Mouse (Mus musculus) granulocyte monocyte progenitor cell, adult 5-6 weeks (primary cell): Measurements from ENCODE around the gene Asxl1. TPM values are rescaled to one million over a fixed set of nuclear protein-coding genes. Genes with fewer than 3 reads are reported as not detected.

ENCODE experiments used
- ATAC-seq: replicated peaks from 2 replicates; pipeline ENCODE4 v1.8.0; 2016; ENCODE audit warnings: mild to moderate bottlenecking, moderate TSS enrichment, inconsistent platforms; ENCODE audit not compliant: poor library complexity, severe bottlenecking
- total RNA-seq, 2 experiments: library from RNA; stranded (forward) in 1 of 2; stranded (reverse) in 1 of 2; fragments of 200-712, 200-1000 nt in 1 of 2; fragments of >200 nt in 1 of 2; fragmentation: Nextera tagmentation in 1 of 2; gene quantifications; 2 replicates each; pipeline ENCODE4 v1.2.3; 2014 to 2017

Gene Asxl1
- total RNA-seq (2014; fragmentation: Nextera tagmentation): 28.1 and 48.1 TPM in 2 replicates
- total RNA-seq (2017): 19.9 and 21.2 TPM in 2 replicates

- peak; percentile 86 for ATAC-seq
Measured at GRCm38 (mm10) chr2:153345454-153346220, at the start of gene Asxl1. Gene Asxl1 (plus strand): TSS chr2:153345829.

DNA sequence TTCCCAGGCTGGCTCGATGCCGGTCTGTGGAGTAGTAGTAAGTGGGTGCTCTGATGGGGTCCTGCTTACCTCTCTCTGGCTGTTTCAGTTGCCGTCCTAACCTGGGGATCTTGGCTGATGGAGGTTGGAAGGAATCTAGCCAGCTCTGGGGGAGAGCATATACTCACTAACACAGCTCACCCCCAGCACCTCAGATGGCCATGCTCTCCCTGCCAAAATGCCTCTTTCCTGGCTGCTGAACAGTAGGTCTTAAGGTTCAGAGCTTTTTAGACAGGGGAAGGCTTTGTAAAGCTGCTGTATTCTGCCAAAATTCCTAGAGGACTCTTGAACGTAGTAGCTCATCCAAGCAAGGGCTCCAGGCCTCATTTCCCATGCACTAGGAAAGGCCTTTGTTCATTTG is 47.9 kb upstream of the Asxl1 start:
- no peak for ATAC-seq

DNA sequence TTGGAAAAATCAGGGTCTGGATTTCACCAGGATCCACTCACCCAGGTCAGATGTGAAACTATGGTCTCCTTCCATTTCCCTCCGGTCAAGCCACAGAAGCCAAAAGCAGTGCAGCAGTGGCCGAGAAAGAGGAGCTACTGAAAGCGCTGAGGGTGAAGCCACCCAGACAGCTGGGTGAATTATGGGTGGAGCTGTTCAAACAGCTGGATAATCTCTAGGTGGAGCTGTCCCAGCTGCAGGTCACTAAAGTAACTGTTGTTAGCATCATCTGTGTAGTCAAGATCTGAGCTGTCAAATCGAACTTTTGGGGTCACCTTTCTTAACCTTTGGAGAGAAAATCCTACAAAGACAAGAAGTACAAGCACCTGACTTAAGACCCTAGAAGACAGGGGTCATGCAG is 47.2 kb upstream of the Asxl1 start:
- peak; percentile 20 for ATAC-seq

GRCm38 (mm10) chr2:153298863-153299262 is 46.8 kb upstream of the Asxl1 start:
- peak; percentile 95 for ATAC-seq

GRCm38 (mm10) chr2:153301123-153301522 is 44.5 kb upstream of the Asxl1 start:
- ATAC-seq: no peak

- ATAC-seq: no peak
Measured at GRCm38 (mm10) chr2:153305240-153305639, 40.4 kb upstream of the Asxl1 start.

- no peak for ATAC-seq
Measured at GRCm38 (mm10) chr2:153308586-153308985, 37.0 kb upstream of the Asxl1 start.

GRCm38 (mm10) chr2:153309106-153309505 is 36.5 kb upstream of the Asxl1 start:
- ATAC-seq: no peak

GRCm38 (mm10) chr2:153310228-153310627 is 35.4 kb upstream of the Asxl1 start:
- ATAC-seq: no peak

DNA sequence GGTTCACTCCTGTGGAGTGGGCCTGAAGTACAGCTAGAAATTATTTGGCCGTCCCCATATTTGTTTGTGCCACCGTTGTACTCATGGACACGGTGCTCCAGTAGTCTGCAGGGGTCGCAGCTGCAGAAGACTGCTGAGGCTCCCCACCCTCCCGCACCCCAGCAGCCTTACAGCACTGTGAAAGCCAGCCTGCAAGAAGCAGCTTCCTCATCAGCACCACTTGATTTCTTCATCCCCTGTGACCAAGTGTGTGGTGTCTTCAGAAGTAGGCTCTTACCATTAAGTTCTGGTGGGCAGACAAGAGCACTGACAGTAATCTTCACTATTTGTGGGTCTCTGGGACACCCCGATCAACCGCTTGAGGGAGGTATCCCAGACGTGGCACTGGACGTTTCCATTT is 32.7 kb upstream of the Asxl1 start:
- peak; percentile 71 for ATAC-seq

DNA sequence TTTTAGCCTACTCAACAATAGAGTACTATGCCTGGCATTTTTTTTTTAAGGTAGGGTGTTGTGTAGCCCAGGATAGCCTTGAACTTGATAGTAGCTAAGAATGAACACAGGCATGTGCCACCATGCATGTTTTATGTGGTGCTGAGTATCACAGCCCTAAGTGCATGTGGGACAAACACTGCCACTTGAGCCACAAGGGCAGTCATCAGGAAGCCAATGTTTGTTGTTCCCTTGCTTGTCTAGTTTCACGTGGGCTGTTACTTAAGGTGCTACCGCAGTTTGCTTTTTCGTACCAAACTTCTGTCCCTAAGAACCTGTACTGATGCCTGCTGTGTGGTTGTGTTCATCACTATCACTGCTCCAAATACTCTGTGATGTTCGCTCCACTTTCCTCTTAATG is 27.2 kb upstream of the Asxl1 start:
- ATAC-seq: no peak

DNA sequence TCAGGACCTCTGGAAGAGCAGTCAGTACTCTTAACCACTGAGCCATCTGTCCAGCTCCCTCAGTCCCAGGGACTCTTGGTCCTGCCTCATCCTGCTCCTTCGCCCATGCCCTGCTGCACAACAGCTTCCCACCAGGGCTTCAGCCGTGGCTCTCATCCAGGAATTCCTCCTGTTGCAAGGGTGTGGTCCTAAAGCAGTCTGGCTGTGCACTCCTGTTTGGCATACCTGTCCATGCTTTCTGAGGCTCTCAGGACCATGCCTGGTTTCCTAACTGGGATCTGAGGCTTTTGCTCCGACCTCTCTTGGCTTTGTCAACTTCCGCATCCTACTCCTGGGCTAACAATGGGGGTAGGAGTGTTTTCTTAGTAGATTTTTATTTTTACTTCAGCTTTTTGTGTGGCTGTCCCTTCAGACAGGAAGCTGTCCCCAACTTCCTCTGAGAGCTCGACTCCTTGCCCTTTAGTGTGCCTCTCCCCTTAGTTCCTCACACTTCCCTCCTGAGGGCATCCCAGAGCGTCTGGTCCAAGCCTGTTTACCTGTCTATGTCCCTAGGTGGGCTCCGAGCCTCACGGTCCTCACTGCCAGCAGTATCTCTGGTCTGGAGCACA is 26.5 kb upstream of the Asxl1 start:
- peak; percentile 92 for ATAC-seq

- ATAC-seq: no peak
Measured at GRCm38 (mm10) chr2:153325706-153326376, 19.8 kb upstream of the Asxl1 start.

DNA sequence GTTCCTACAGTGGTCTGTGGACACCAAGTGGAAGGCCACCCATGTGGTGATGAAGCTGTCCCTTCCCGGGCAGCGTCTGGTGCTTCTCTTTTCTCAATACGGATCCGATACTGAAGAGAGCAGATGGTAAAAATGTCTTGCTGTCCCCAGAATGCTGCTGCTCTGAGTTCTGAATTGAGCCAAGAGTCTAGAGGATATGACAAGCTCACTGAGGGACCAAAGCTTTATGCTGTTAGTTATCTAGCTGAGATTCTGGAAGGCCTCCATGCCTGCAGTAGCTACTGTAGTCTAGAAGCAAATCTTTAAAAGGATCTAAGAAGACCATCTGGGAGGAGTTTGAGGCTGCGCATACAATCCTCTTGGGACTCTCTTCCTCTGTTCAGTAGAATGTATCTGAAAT is 13.4 kb upstream of the Asxl1 start:
- ATAC-seq: no peak

- peak; percentile 46; the same call in 1 of the 2 replicates for ATAC-seq
Measured at GRCm38 (mm10) chr2:153332981-153333380, 12.6 kb upstream of the Asxl1 start.

- ATAC-seq: no peak
Measured at GRCm38 (mm10) chr2:153333822-153334232, 11.8 kb upstream of the Asxl1 start.

DNA sequence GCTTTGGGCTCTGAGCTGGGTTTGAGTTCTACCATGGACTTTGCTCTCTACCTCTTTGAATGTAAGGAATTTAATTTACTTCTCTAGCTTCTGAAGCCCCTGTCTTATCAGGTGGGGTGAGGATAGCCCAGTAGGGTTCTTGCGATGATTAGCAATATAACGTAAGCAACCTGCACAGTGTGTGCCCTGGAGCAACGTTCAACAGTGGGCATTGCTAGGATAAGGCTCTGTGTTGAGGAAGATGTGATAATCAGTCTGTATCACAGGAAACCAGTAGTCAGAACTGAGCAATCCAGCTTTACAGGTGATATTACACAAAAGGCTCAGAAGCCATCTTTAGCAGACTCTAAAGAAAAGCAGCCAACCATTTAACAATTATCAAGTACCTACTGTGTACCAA is 11.3 kb upstream of the Asxl1 start:
- ATAC-seq: no peak

DNA sequence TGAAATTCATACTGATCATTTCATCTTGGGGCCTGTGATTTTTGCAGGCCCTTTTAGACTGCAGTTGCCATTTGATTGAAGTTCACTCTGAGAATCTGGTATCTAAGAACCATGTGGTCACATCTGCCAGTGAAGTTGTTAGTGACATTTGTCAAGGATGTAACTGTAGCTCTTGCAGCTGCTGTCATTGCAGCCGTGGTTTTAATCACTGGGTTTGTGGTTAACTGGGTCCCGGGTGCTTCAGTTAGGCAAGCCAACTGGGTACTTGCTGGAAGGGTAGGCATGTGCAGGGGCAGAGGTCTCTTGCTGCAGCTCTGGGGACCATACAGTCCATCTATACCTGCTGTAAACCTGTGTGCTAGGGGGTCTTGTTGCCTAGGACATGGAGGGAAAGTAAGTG is 9.5 kb upstream of the Asxl1 start:
- peak; percentile 82 for ATAC-seq

DNA sequence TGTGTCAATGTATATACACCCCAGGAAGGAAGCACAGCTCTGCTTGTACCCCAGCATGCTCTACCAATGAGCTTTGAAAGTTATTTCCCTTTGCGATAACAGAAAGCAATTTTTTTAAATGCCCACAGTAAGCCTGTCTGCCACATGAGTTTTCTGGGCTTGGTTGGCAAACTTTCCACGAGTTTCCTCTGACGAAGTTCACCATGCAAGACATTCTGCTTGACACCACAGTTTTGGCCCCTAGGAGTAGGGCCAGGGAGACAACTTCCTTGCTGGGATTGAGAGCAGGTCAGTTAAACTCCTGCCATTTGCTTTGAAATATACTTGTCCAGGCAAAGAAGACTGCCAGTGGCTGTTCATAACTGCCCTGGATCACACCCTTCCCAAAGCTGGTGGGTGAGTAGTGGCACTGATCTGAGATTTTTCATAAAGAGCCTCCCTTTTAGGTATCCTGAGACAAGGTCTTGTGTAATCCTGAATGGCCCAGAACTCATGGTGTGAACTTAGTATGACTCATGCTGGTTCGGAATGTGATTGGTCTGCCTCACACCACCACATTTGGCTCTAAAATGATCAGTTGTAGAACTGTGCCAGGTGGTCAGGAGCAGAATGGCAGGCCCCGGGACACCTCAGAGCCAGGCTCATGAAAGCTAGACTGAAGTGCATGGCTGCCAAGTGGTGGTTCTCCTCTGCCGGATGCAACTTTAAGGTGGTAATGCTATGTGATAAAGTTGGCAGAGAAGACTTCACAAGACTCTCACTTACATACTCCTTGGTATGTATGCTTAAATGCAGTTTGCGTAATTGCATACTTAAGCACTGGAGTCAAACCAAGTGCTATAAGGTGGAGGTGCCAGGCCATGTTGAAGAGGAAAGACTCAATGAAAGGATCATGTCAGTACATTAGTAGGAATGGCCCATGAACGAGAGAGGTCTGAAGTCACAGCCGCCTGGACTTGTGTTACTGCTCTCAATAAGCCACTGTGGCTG is 7.0 kb upstream of the Asxl1 start:
- ATAC-seq: peak; percentile 70

- ATAC-seq: no peak
Measured at GRCm38 (mm10) chr2:153342166-153342565, 3.5 kb upstream of the Asxl1 start.
